Mouse (Mus musculus) neural tube, embryonic 14.5 days (tissue): ENCODE data around the gene Trp73. TPM values are rescaled to one million over a fixed set of nuclear protein-coding genes. Genes with fewer than 3 reads are reported as not detected.

Experiments used
- ATAC-seq: fragments of 200-750 bp; cut with Nextera tagmentation; 2 replicates; pipeline ENCODE4 v1.8.0; 2017; ENCODE audit warnings: low read depth, mild to moderate bottlenecking, moderate TSS enrichment, moderate library complexity
- H3K27ac ChIP-seq: fragments of 300-500 bp; sonication (generic); 2 replicates; pipeline ENCODE4 v1.5.1; 2014; ENCODE audit warnings: low read depth, mild to moderate bottlenecking, control low read depth, low read length, moderate library complexity, mixed read lengths
- H3K27me3 ChIP-seq: fragments of 300-500 bp; sonication (generic); 2 replicates; pipeline ENCODE4 v1.6.1; 2014; ENCODE audit warnings: low read length; ENCODE audit not compliant: control insufficient read depth, insufficient read depth
- H3K36me3 ChIP-seq: fragments of 300-500 bp; sonication (generic); 2 replicates; pipeline ENCODE4 v1.6.1; 2014; ENCODE audit warnings: low read length, mixed read lengths; ENCODE audit not compliant: control insufficient read depth, insufficient read depth
- H3K4me1 ChIP-seq: fragments of 300-500 bp; sonication (generic); 2 replicates; pipeline ENCODE4 v1.6.1; 2014; ENCODE audit warnings: low read length; ENCODE audit not compliant: control insufficient read depth, insufficient read depth
- H3K4me2 ChIP-seq: fragments of 300-500 bp; sonication (generic); 2 replicates; pipeline ENCODE4 v1.6.1; 2014; ENCODE audit warnings: mild to moderate bottlenecking, low read depth, low read length, control low read depth
- H3K4me3 ChIP-seq: fragments of 300-500 bp; sonication (generic); 2 replicates; pipeline ENCODE4 v1.5.1; 2014; ENCODE audit warnings: low read depth, low read length, control low read depth, mixed read lengths
- H3K9ac ChIP-seq: fragments of 300-500 bp; sonication (generic); replicated peaks from 2 replicates; pipeline ENCODE4 v1.6.1; 2014; ENCODE audit warnings: low read depth, mild to moderate bottlenecking, control low read depth, low read length, mixed read lengths
- H3K9me3 ChIP-seq: fragments of 300-500 bp; sonication (generic); 2 replicates; pipeline ENCODE4 v1.6.1; 2016; ENCODE audit warnings: low read length; ENCODE audit not compliant: control insufficient read depth
- WGBS: fragments of 180-500 bp; shearing (Covaris S2); extraction: QIAGEN DNeasy Blood & Tissue Kit; methylation state at CpG from one replicate; pipeline ENCODE4 v1.1.7; 2014; 5-methylcytosine and 5-hydroxymethylcytosine counted together
- polyA plus RNA-seq: library from polyadenylated mRNA; unstranded; fragments of >200 nt; fragmentation: Nextera tagmentation; extraction: Ambion mirVana; gene quantifications from 2 replicates; pipeline ENCODE4 v1.2.1, GENCODE M21; 2014

Gene Trp73
- polyA plus RNA-seq, 1 experiment from 2014 or later, result not detected

DNA sequence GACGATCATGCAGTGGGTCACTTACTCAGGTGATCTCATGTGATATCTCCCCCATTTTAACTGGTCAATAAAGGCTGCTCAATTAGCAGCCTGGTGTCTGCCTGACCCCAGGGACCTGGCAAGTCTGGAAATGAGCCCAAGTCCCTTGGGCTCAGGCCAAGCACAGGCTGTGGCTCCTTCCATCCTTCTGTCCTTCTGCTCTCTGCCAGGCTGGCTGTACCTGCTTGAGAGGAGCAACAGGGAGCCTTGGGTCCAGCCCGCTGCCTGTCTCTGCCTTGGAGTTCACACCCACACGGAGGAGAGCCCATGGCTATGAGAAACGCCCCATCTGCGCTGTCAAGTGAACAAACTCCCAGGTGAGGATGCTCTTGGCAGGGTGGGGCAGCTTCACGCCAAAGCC is 43.9 kb downstream of the Trp73 start:
- Histone ChIP-seq H3K4me1 (no peaks in the 10 kb centered on the region), H3K4me2 (no peak overlapping the region), H3K4me3 (no peak overlapping the region), H3K27me3 (no peaks in the 10 kb centered on the region), H3K9ac (no peak overlapping the region), H3K27ac (no peak overlapping the region), H3K36me3 (no peaks in the 10 kb centered on the region), H3K9me3 (no peaks in the 10 kb centered on the region)
- ATAC-seq, result no peak
- WGBS, result 30% methylated on average over 6 of the region's 6 CpGs

GRCm38 (mm10) chr4:154093210-154093609 is 46.8 kb downstream of the Trp73 start:
- Histone ChIP-seq H3K36me3 (no peaks in the 10 kb centered on the region), H3K9ac (no peak overlapping the region), H3K4me2 (no peak overlapping the region), H3K4me3 (no peak overlapping the region), H3K4me1 (no peaks in the 10 kb centered on the region), H3K9me3 (no peaks in the 10 kb centered on the region), H3K27me3 (no peaks in the 10 kb centered on the region), H3K27ac (no peak overlapping the region)
- WGBS, result 25% methylated on average over 9 of the region's 9 CpGs
- ATAC-seq, result no peak

- Histone ChIP-seq H3K36me3 (no peaks in the 10 kb centered on the region), H3K9ac (no peak overlapping the region), H3K9me3 (no peaks in the 10 kb centered on the region), H3K27me3 (no peaks in the 10 kb centered on the region), H3K4me2 (no peak overlapping the region), H3K4me1 (no peaks in the 10 kb centered on the region), H3K4me3 (no peak overlapping the region), H3K27ac (no peak overlapping the region)
- 66% methylated on average over 8 of the region's 8 CpGs for WGBS
- ATAC-seq, result no peak
Observed at GRCm38 (mm10) chr4:154091356-154091755, 48.7 kb downstream of the Trp73 start.

DNA sequence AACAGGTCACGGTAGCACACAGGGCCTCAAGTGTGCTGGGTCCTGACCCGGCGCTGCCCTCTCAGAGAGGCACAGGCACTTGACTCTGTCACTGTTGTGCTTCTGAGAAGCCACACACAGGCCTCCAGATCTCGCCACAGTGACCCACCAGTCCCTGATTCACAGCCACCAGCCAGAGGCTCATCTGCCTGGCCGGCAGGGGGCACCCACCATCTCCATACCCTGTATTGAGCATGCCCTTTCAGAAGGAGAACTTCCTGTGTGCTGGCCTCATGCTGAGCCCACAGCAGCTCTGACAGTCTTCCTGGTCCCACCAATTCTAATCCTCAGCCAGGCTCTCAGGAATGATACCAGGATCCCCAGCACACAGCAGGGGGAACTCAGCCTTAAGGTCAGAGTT is 50.8 kb downstream of the Trp73 start:
- H3K9ac ChIP-seq, result no peak overlapping the region
- no peak overlapping the region for H3K4me3 ChIP-seq
- H3K27ac ChIP-seq, result no peak overlapping the region
- H3K36me3 ChIP-seq, result no peaks in the 10 kb centered on the region
- no peak for ATAC-seq
- no peaks in the 10 kb centered on the region for H3K9me3 ChIP-seq
- no peaks in the 10 kb centered on the region for H3K27me3 ChIP-seq
- H3K4me2 ChIP-seq, result no peak overlapping the region
- H3K4me1 ChIP-seq, result no peaks in the 10 kb centered on the region
- 64% methylated on average over 5 of the region's 5 CpGs for WGBS

DNA sequence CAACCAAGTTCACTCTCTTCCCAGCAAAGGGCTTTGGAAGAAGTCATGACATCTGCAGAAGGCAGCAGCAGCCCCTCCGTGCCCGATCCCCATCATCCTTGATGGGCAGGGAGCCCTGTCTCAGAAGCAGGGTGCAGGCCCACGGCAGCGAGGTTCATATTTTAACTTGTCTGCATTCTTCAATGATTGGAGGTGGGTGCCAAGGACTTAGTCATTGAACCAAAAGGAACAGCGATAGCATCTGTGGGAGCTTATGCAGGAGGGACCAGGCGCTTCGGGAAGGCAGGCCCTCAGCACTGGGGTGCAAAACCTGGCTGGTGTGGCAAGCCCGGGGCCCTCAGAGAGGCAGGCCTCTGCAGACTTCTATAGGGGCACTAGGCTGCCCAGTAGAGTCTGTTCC is 53.6 kb downstream of the Trp73 start:
- Histone ChIP-seq H3K4me2 (no peak overlapping the region), H3K4me1 (no peaks in the 10 kb centered on the region), H3K27me3 (peaks cover 12% of the 10 kb centered on the region; the same call in 1 of the 2 replicates), H3K4me3 (no peak overlapping the region), H3K27ac (no peak overlapping the region), H3K9me3 (no peaks in the 10 kb centered on the region), H3K36me3 (no peaks in the 10 kb centered on the region), H3K9ac (no peak overlapping the region)
- WGBS, result 91% methylated on average over 8 of the region's 8 CpGs
- ATAC-seq, result no peak

- H3K4me3 ChIP-seq, result no peak overlapping the region
- H3K9me3 ChIP-seq, result no peaks in the 10 kb centered on the region
- ATAC-seq, result no peak
- 62% methylated on average over 3 of the region's 3 CpGs for WGBS
- H3K27ac ChIP-seq, result no peak overlapping the region
- H3K36me3 ChIP-seq, result no peaks in the 10 kb centered on the region
- H3K9ac ChIP-seq, result no peak overlapping the region
- peaks cover 17% of the 10 kb centered on the region for H3K27me3 ChIP-seq
- H3K4me1 ChIP-seq, result no peaks in the 10 kb centered on the region
- no peak overlapping the region for H3K4me2 ChIP-seq
Observed at GRCm38 (mm10) chr4:154085856-154086255, 54.2 kb downstream of the Trp73 start.

DNA sequence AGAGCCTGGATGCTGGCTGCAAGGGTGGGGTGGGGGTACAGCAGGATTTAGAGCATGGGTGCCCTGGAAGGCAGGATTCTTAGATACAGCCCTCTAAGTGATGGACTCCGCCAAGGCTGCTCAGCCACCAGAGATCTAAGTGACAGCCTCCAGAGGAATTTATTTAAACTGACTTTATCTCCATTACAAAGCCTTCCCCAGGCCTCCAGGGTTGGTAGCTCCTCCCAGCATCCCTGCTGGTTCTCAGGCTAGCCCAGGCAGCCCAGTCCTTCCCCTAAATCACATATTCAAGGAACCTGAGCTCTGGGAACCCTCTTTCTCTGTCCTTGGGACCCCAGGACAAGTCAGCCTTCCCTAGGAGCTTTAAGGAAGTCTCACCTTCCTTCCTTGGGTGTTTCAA is 58.0 kb downstream of the Trp73 start:
- no peak for ATAC-seq
- H3K4me3 ChIP-seq, result no peak overlapping the region
- no peak overlapping the region for H3K4me2 ChIP-seq
- H3K36me3 ChIP-seq, result no peaks in the 10 kb centered on the region
- H3K9ac ChIP-seq, result no peak overlapping the region
- 10% methylated on average over 1 of the region's 1 CpGs for WGBS
- peaks cover 25% of the 10 kb centered on the region for H3K27me3 ChIP-seq
- H3K4me1 ChIP-seq, result no peaks in the 10 kb centered on the region
- no peak overlapping the region for H3K27ac ChIP-seq
- no peaks in the 10 kb centered on the region for H3K9me3 ChIP-seq

GRCm38 (mm10) chr4:154081021-154081420 is 59.0 kb downstream of the Trp73 start:
- H3K9me3 ChIP-seq, result no peaks in the 10 kb centered on the region
- H3K9ac ChIP-seq, result no peak overlapping the region
- no peaks in the 10 kb centered on the region for H3K36me3 ChIP-seq
- 2% methylated on average over 13 of the region's 13 CpGs for WGBS
- no peak for ATAC-seq
- peaks cover 25% of the 10 kb centered on the region for H3K27me3 ChIP-seq
- H3K4me2 ChIP-seq, result no peak overlapping the region
- no peaks in the 10 kb centered on the region for H3K4me1 ChIP-seq
- no peak overlapping the region for H3K27ac ChIP-seq
- H3K4me3 ChIP-seq, result no peak overlapping the region

- H3K4me3 ChIP-seq, result no peak overlapping the region
- H3K27me3 ChIP-seq, result peaks cover 25% of the 10 kb centered on the region
- no peak overlapping the region for H3K4me2 ChIP-seq
- WGBS, result 76% methylated on average over 4 of the region's 4 CpGs
- no peaks in the 10 kb centered on the region for H3K4me1 ChIP-seq
- no peak overlapping the region for H3K27ac ChIP-seq
- no peaks in the 10 kb centered on the region for H3K36me3 ChIP-seq
- ATAC-seq, result no peak
- no peaks in the 10 kb centered on the region for H3K9me3 ChIP-seq
- no peak overlapping the region for H3K9ac ChIP-seq
Observed at GRCm38 (mm10) chr4:154080211-154080610, 59.8 kb downstream of the Trp73 start.

DNA sequence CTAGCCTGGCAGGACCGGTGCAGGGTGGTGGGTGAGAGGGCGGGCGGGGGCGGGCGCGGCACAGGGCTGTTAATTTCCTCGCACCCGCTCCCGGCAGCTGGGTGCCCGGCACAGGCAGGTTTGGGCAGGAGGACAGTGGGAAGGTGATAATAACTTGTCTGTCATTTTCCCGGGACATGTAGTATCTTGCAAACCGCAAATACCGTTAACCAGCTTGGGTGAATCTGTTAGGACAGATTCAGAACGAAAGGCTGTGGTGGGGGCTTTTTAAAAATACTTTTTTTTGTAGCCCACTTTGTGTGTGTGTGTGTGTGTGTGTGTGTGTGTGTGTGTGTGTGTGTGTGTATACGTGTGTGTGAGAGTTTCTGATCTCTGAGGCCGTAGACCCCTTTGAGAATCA is 68.1 kb downstream of the Trp73 start:
- no peak for ATAC-seq
- no peak overlapping the region for H3K27ac ChIP-seq
- no peak overlapping the region for H3K9ac ChIP-seq
- no peaks in the 10 kb centered on the region for H3K9me3 ChIP-seq
- H3K27me3 ChIP-seq, result peaks cover 14% of the 10 kb centered on the region
- no peaks in the 10 kb centered on the region for H3K4me1 ChIP-seq
- H3K4me2 ChIP-seq, result no peak overlapping the region
- no peaks in the 10 kb centered on the region for H3K36me3 ChIP-seq
- H3K4me3 ChIP-seq, result no peak overlapping the region
- 20% methylated on average over 15 of the region's 16 CpGs for WGBS
